Mouse (Mus musculus) thymus, adult 2 months (tissue): Measurements from ENCODE around the gene Kcnq5. TPM values are rescaled to one million over a fixed set of nuclear protein-coding genes. Genes with fewer than 3 reads are reported as not detected.

ENCODE experiments used
- DNase-seq: peaks from one replicate; pipeline ENCODE4 v3.0.0; 2021
- H3K27ac ChIP-seq: fragments of 200-500 bp; 2 replicates; pipeline ENCODE4 v1.5.1; 2012; ENCODE audit warnings: low read length, control low read depth; ENCODE audit not compliant: control insufficient read depth, insufficient read depth
- H3K27me3 ChIP-seq: fragments of 200-500 bp; 2 replicates; pipeline ENCODE4 v1.6.1; 2012; ENCODE audit warnings: mild to moderate bottlenecking, low read length, moderate library complexity, mixed read lengths; ENCODE audit not compliant: control insufficient read depth, insufficient read depth
- H3K36me3 ChIP-seq: fragments of 200-500 bp; 2 replicates; pipeline ENCODE4 v1.6.1; 2012; ENCODE audit warnings: mild to moderate bottlenecking, low read length, moderate library complexity; ENCODE audit not compliant: control insufficient read depth, insufficient read depth
- H3K4me1 ChIP-seq: fragments of 200-500 bp; replicated peaks from 2 replicates; pipeline ENCODE4 v1.6.1; 2012; ENCODE audit warnings: low read length; ENCODE audit not compliant: control insufficient read depth, insufficient read depth
- H3K4me3 ChIP-seq: fragments of 200-500 bp; 2 replicates; pipeline ENCODE4 v1.5.1; 2012; ENCODE audit warnings: mild to moderate bottlenecking, low read length, control low read depth, moderate library complexity; ENCODE audit not compliant: control insufficient read depth, insufficient read depth
- CTCF ChIP-seq: fragments of 200-500 bp; IDR thresholded peaks from 2 replicates; pipeline ENCODE4 v1.5.1; 2012; ENCODE audit warnings: mild to moderate bottlenecking, control low read depth, low read length, moderate library complexity, borderline replicate concordance; ENCODE audit not compliant: control insufficient read depth, poor library complexity, insufficient read depth; ENCODE audit errors: extremely low read depth
- POLR2A ChIP-seq: fragments of 200-500 bp; IDR thresholded peaks from 2 replicates; pipeline ENCODE4 v1.6.1; 2012; ENCODE audit warnings: mild to moderate bottlenecking, low read length, control low read depth, moderate library complexity; ENCODE audit not compliant: control insufficient read depth, poor library complexity, insufficient read depth; ENCODE audit errors: extremely low read depth
- WGBS: fragments of 180-500 bp; shearing (Covaris S2); methylation state at CpG from one replicate; pipeline ENCODE4 v1.1.7; 2018; 5-methylcytosine and 5-hydroxymethylcytosine counted together
- polyA plus RNA-seq: library from polyadenylated mRNA; depleted of rRNA; stranded (reverse); fragments of >200 nt; gene quantifications from 2 replicates; pipeline ENCODE4 v1.2.3, GENCODE M21; 2012

Kcnq5 gene
- polyA plus RNA-seq, 1 experiment, result 0.62 TPM

DNA sequence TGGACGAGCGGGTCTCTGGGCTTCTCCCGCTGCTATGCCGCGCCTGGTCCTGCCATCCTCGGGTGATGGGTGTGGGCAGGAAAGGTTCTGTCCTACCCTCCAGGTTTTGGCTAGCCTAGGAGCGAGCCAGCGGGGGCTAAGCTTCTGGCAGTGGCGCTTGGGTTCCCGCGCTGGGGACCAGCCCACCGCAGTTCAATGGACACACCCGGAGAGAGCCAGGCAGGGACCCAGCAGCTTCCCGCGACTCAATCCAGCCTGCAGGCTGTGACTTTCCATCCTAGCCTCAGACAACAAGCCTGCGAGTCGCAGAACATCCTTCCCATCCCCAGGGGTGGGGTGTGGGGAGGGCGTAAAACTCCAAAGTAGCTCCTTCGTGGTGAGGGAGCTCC, 335 bp upstream of the Kcnq5 start:
- Histone ChIP-seq H3K36me3 (no peaks in the 10 kb centered on the region), H3K27me3 (no peaks in the 10 kb centered on the region), H3K4me3 (peak overlapping the region; percentile 61), H3K27ac (no peak overlapping the region), H3K4me1 (peaks cover 24% of the 10 kb centered on the region)
- TF ChIP-seq CTCF, result no peak
- no peak for TF ChIP-seq POLR2A
- DNase-seq, result no peak
- WGBS, result 1% methylated on average over 19 of the region's 19 CpGs

GRCm38 (mm10) chr1:21960421-21961250, 1.1 kb downstream of the Kcnq5 start:
- H3K36me3 ChIP-seq, result no peaks in the 10 kb centered on the region
- H3K27me3 ChIP-seq, result no peaks in the 10 kb centered on the region
- peak; percentile 63 for DNase-seq
- TF ChIP-seq POLR2A (no peak), CTCF (no peak)
- H3K4me3 ChIP-seq, result peak overlapping the region; percentile 61
- H3K4me1 ChIP-seq, result peaks cover 24% of the 10 kb centered on the region
- under 1% methylated on average over 48 of the region's 48 CpGs for WGBS
- no peak overlapping the region for H3K27ac ChIP-seq

DNA sequence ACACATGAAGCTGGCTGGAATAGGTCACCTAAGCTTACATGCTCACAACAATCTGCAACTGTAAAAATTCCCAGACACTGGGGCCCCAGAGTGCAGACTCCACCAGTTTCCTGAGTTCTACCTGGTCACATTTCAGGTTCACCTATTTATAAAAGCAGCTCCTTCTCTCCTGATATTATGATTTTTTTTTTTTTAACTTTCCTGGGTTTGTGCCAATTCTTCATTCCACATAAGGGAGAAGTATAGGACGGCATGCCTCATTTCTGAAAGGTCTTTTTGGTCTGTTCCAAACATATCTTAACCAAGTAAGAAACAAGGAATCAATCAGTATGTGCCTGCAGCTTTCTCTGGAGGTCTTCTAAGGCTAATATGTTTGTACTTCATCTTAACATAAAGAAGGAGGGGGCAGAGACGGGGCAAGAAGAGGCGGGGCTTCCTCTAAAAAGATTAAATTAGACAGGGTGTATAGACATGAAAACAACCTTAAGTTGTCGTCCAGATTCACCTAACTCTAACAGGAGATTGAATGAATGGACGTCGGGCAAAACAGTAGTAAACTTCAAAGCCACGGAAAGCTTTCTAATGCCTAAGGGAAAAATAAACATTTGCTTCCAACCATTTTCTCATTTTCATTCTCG, 2.0 kb downstream of the Kcnq5 start:
- no peaks in the 10 kb centered on the region for H3K27me3 ChIP-seq
- H3K4me1 ChIP-seq, result peaks cover 24% of the 10 kb centered on the region
- no peak overlapping the region for H3K27ac ChIP-seq
- 10% methylated on average over 8 of the region's 8 CpGs for WGBS
- H3K36me3 ChIP-seq, result no peaks in the 10 kb centered on the region
- H3K4me3 ChIP-seq, result peak overlapping the region; percentile 61
- no peak for DNase-seq
- no peak for TF ChIP-seq POLR2A
- TF ChIP-seq CTCF, result no peak

- Histone ChIP-seq H3K36me3 (no peaks in the 10 kb centered on the region), H3K27ac (no peak overlapping the region), H3K27me3 (no peaks in the 10 kb centered on the region), H3K4me3 (no peak overlapping the region), H3K4me1 (peaks cover 18% of the 10 kb centered on the region)
- no peak for TF ChIP-seq CTCF
- 91% methylated on average over 4 of the region's 4 CpGs for WGBS
- no peak for DNase-seq
These were observed 3.7 kb downstream of the Kcnq5 start for GRCm38 (mm10) chr1:21958013-21958412.

- no peak overlapping the region for H3K4me3 ChIP-seq
- no peak overlapping the region for H3K27ac ChIP-seq
- no peaks in the 10 kb centered on the region for H3K36me3 ChIP-seq
- no peaks in the 10 kb centered on the region for H3K4me1 ChIP-seq
- no peak for DNase-seq
- 90% methylated on average over 4 of the region's 4 CpGs for WGBS
- TF ChIP-seq POLR2A (no peak), CTCF (no peak)
- no peaks in the 10 kb centered on the region for H3K27me3 ChIP-seq
These were observed 20.9 kb downstream of the Kcnq5 start for GRCm38 (mm10) chr1:21940831-21941230.

GRCm38 (mm10) chr1:21927182-21927581, 34.6 kb downstream of the Kcnq5 start:
- TF ChIP-seq CTCF, result no peak
- no peak for TF ChIP-seq POLR2A
- no peaks in the 10 kb centered on the region for H3K36me3 ChIP-seq
- no peaks in the 10 kb centered on the region for H3K4me1 ChIP-seq
- H3K27ac ChIP-seq, result no peak overlapping the region
- H3K4me3 ChIP-seq, result no peak overlapping the region
- no peak for DNase-seq
- H3K27me3 ChIP-seq, result no peaks in the 10 kb centered on the region
- 96% methylated on average over 4 of the region's 4 CpGs for WGBS

DNA sequence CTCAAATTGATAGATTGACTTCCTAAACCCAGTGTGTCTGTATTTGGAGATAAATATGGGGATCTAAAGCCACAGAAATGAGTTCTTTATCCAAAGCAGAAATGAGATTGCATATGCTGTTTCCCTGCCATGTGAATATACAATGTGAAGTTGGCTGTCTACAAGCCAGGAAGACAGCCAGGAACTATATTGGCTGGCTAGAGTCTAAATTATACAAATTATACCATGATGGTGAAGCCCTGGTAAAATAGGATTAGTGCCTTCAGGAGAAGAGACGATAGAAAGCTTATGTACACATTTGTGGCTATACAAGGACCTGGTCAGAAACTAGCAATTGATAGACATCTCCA, 38.5 kb downstream of the Kcnq5 start:
- Histone ChIP-seq H3K4me3 (no peak overlapping the region), H3K27ac (no peak overlapping the region), H3K27me3 (no peaks in the 10 kb centered on the region), H3K4me1 (no peaks in the 10 kb centered on the region), H3K36me3 (no peaks in the 10 kb centered on the region)
- TF ChIP-seq POLR2A, result no peak
- DNase-seq, result no peak
- WGBS, result 91% methylated on average over 1 of the region's 1 CpGs
